Mouse (Mus musculus) stomach, postnatal 0 days (tissue): ENCODE results near the gene Ccp110. TPM values are rescaled to one million over a fixed set of nuclear protein-coding genes. Genes with fewer than 3 reads are reported as not detected.

Experiments used
- ATAC-seq: fragments of 200-750 bp; cut with Nextera tagmentation; 2 replicates; pipeline ENCODE4 v1.8.0; 2017; ENCODE audit not compliant: low FRiP score, low TSS enrichment
- DNase-seq: peaks from one replicate; pipeline ENCODE4 v3.0.0-alpha.2; 2016; ENCODE audit warnings: low spot score
- H3K27ac ChIP-seq: fragments of 300-500 bp; sonication (generic); replicated peaks from 2 replicates; pipeline ENCODE4 v1.5.1; 2014; ENCODE audit warnings: mild to moderate bottlenecking, control low read depth
- H3K27me3 ChIP-seq: fragments of 300-500 bp; sonication (generic); 2 replicates; pipeline ENCODE4 v1.6.1; 2014; ENCODE audit warnings: low read length; ENCODE audit not compliant: control insufficient read depth, insufficient read depth
- H3K36me3 ChIP-seq: fragments of 300-500 bp; sonication (generic); 2 replicates; pipeline ENCODE4 v1.6.1; 2014; ENCODE audit warnings: low read length, mixed read lengths; ENCODE audit not compliant: control insufficient read depth, insufficient read depth
- H3K4me1 ChIP-seq: fragments of 300-500 bp; sonication (generic); replicated peaks from 2 replicates; pipeline ENCODE4 v1.6.1; 2014; ENCODE audit warnings: antibody characterized with exemption; ENCODE audit not compliant: control insufficient read depth, insufficient read depth
- H3K4me2 ChIP-seq: fragments of 300-500 bp; sonication (generic); replicated peaks from 2 replicates; pipeline ENCODE4 v1.6.1; 2014; ENCODE audit warnings: low read depth, mild to moderate bottlenecking, control low read depth, moderate library complexity
- H3K4me3 ChIP-seq: fragments of 300-500 bp; sonication (generic); 2 replicates; pipeline ENCODE4 v1.5.1; 2014; ENCODE audit warnings: low read depth, low read length, control low read depth
- H3K9ac ChIP-seq: fragments of 300-500 bp; sonication (generic); 2 replicates; pipeline ENCODE4 v1.6.1; 2014; ENCODE audit warnings: mild to moderate bottlenecking, low read length, control low read depth, mixed read lengths
- H3K9me3 ChIP-seq: fragments of 300-500 bp; sonication (generic); 2 replicates; pipeline ENCODE4 v1.6.1; 2016; ENCODE audit warnings: low read length; ENCODE audit not compliant: control insufficient read depth
- CTCF ChIP-seq: IDR thresholded peaks from 2 replicates; pipeline ENCODE4 v1.5.1; 2016; ENCODE audit warnings: antibody characterized with exemption, low read depth, mild to moderate bottlenecking, moderate library complexity
- EP300 ChIP-seq: optimal IDR thresholded peaks from 2 replicates; pipeline ENCODE3; 2016; ENCODE audit warnings: antibody characterized with exemption
- WGBS: fragments of 180-500 bp; shearing (Covaris S2); extraction: QIAGEN DNeasy Blood & Tissue Kit; methylation state at CpG from one replicate; pipeline ENCODE4 v1.1.7; 2014; 5-methylcytosine and 5-hydroxymethylcytosine counted together
- polyA plus RNA-seq: library from polyadenylated mRNA; unstranded; fragments of >200 nt; fragmentation: Nextera tagmentation; extraction: Ambion mirVana; gene quantifications from 2 replicates; pipeline ENCODE4 v1.2.1, GENCODE M21; 2015

The Ccp110 gene
- polyA plus RNA-seq, 1 experiment from 2014 or later = 2.7 TPM

DNA sequence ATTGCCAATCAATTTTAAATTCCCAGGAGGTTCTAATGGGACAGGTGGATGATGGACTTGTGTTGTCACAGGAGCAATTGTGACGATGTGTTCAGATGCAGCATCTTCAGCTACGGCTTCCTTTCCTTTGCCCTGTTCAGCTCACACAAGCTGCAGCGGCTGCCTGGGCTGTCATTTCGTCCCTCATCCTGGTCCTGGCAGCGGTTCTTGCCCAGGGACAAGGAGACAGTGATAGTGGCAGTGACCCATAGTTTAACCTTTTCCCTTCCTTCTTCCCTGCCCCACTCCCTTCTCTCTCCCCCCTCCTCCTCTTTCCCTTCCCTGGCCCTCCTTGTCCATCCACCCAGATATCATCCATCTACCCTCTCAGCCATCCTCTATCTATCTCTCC is 54.5 kb downstream of the Ccp110 start:
- no peaks in the 10 kb centered on the region for H3K27me3 ChIP-seq
- ATAC-seq = 0 out of 2 replicates have a peak, but pooled peaks have one; percentile 13
- no peak overlapping the region for H3K4me3 ChIP-seq
- no peak for DNase-seq
- H3K27ac ChIP-seq = no peak overlapping the region
- no peaks in the 10 kb centered on the region for H3K36me3 ChIP-seq
- H3K9ac ChIP-seq = no peak overlapping the region
- no peak overlapping the region for H3K4me2 ChIP-seq
- no peak for TF ChIP-seq CTCF
- no peaks in the 10 kb centered on the region for H3K9me3 ChIP-seq
- 74% methylated on average over 5 of the region's 5 CpGs for WGBS
- no peaks in the 10 kb centered on the region for H3K4me1 ChIP-seq

DNA sequence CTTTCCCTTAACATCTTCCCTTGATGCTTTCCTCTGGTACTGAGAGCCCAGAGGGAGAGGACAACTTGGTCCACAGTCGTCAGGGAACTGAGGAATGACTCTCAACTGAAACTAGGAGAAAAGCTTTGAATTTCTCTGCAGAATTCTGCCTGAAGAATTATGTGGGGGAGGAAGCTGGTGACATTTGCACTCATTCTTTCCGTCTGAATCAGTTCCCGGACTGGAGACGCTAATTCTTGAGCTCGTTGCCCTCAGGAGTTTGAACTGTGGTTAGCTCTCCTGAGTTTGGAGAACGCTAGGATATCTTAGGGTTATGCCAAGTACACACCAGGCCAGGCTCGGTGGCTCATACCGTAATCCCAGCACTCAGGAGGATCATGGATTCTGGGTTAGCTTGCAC is 56.9 kb downstream of the Ccp110 start:
- WGBS = 46% methylated on average over 8 of the region's 8 CpGs
- Histone ChIP-seq H3K4me1 (no peaks in the 10 kb centered on the region), H3K4me2 (no peak overlapping the region), H3K36me3 (peaks cover 5% of the 10 kb centered on the region; the same call in 1 of the 2 replicates), H3K4me3 (no peak overlapping the region), H3K9ac (no peak overlapping the region), H3K27ac (no peak overlapping the region), H3K9me3 (no peaks in the 10 kb centered on the region), H3K27me3 (no peaks in the 10 kb centered on the region)
- no peak for ATAC-seq
- TF ChIP-seq CTCF (no peak), EP300 (no peak)
- no peak for DNase-seq

DNA sequence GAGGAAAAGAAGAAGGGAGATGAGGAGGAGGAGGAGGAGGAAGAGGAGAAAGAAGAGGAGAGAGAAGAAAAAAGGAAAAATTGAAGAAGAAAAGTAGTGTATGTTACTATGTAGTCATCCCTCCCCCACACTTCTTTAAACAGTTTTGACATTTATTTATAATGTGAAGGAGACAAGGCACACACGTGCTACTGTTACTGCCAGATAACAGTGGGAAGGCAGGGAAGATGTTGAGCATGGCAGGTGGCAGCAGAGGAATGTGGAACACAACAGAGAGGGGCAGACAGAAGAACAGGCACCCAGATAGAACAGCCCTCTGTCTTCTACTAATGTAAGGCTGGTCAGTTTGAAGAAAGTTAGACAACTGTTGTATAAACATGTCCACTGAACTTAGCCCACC is 57.3 kb downstream of the Ccp110 start:
- WGBS = 13% methylated on average over 1 of the region's 1 CpGs
- TF ChIP-seq CTCF = no peak
- no peak for TF ChIP-seq EP300
- Histone ChIP-seq H3K9ac (no peak overlapping the region), H3K36me3 (peaks cover 5% of the 10 kb centered on the region; the same call in 1 of the 2 replicates), H3K4me1 (no peaks in the 10 kb centered on the region), H3K4me3 (no peak overlapping the region), H3K4me2 (no peak overlapping the region), H3K9me3 (no peaks in the 10 kb centered on the region), H3K27me3 (no peaks in the 10 kb centered on the region), H3K27ac (no peak overlapping the region)
- no peak for ATAC-seq
- no peak for DNase-seq

DNA sequence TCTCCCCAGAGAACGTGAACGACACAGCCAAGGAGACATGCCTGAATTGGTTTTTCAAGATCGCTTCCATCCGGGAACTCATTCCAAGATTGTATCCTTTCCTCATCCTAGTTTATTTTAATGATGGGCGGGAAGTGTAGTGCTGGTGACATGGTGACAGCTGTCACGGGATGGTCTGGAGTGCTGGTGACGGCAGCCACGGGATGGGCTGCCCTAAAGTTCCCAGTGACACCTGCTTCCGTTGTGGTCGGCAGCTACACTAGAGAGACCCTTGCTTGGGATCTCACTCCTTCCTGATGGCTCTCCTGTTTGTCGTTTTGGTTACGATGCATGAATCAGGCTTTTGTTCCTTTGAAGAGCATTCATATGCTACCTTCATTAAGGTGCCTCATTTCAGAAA is 60.7 kb downstream of the Ccp110 start:
- H3K36me3 ChIP-seq = peaks cover 13% of the 10 kb centered on the region
- no peak overlapping the region for H3K4me3 ChIP-seq
- DNase-seq (no peak), ATAC-seq (no peak)
- H3K9ac ChIP-seq = no peak overlapping the region
- 91% methylated on average over 12 of the region's 12 CpGs for WGBS
- H3K4me1 ChIP-seq = no peaks in the 10 kb centered on the region
- H3K9me3 ChIP-seq = no peaks in the 10 kb centered on the region
- no peak overlapping the region for H3K4me2 ChIP-seq
- H3K27ac ChIP-seq = no peak overlapping the region
- H3K27me3 ChIP-seq = no peaks in the 10 kb centered on the region
- no peak for TF ChIP-seq CTCF
- no peak for TF ChIP-seq EP300

DNA sequence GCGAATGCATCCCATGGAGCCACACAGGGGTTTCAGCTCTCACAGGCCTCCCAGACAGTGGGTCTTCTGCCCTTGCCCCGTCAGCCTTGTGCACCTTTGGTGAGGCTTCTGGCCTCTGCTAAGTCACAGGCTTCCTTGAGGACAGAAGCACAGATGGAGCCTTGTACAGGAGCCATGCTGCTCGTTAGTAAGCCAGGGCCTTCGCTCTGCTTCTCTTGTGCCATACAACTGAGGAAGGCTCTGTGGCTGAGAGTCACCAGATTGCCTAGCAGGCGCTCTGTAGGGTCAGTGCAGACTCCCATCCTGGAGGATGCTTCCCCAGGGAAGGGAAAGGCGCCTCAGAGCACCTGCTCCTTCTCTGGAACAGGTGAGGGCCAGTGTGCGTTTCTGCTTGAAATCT is 63.6 kb downstream of the Ccp110 start:
- H3K4me2 ChIP-seq = no peak overlapping the region
- H3K36me3 ChIP-seq = peaks cover 14% of the 10 kb centered on the region
- no peak for TF ChIP-seq CTCF
- TF ChIP-seq EP300 = no peak
- H3K27ac ChIP-seq = no peak overlapping the region
- no peaks in the 10 kb centered on the region for H3K27me3 ChIP-seq
- ATAC-seq = no peak
- 90% methylated on average over 7 of the region's 7 CpGs for WGBS
- H3K9ac ChIP-seq = 0 out of 2 replicates have a peak overlapping the region, but pooled peaks have one; percentile 13
- H3K9me3 ChIP-seq = no peaks in the 10 kb centered on the region
- no peak overlapping the region for H3K4me3 ChIP-seq
- DNase-seq = no peak
- no peaks in the 10 kb centered on the region for H3K4me1 ChIP-seq

DNA sequence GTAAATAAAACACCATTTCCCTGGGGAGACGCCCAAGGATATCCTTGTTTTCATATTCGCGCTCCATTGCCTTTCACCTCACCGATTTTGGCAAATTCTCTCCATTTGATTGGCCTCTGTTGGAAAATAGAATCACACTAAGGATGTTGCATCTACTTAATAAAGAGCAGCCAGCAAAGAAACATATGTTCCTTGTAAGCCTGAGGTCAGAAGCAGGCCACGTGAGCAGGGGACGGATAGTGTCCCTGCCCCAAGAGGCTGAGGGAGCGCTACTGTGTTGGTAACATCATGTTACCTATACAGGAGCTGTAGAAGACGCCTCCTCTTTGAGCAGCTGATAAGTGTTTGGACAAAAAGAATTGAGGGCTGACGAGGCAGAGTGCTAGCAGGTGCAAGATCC is 64.1 kb downstream of the Ccp110 start:
- Histone ChIP-seq H3K36me3 (peaks cover 15% of the 10 kb centered on the region), H3K4me2 (no peak overlapping the region), H3K4me1 (no peaks in the 10 kb centered on the region), H3K9ac (no peak overlapping the region), H3K27me3 (no peaks in the 10 kb centered on the region), H3K27ac (no peak overlapping the region), H3K4me3 (no peak overlapping the region), H3K9me3 (no peaks in the 10 kb centered on the region)
- no peak for TF ChIP-seq EP300
- no peak for TF ChIP-seq CTCF
- no peak for DNase-seq
- no peak for ATAC-seq
- 83% methylated on average over 9 of the region's 9 CpGs for WGBS
